Mouse (Mus musculus) liver, adult 2 months (tissue): Measurements from ENCODE around the gene Eng.

ENCODE experiments used
- CTCF ChIP-seq: fragments of 200-500 bp; IDR thresholded peaks from 2 replicates; pipeline ENCODE4 v1.5.1; 2011; ENCODE audit warnings: low read depth, low read length, control low read depth
- POLR2A ChIP-seq: fragments of 200-500 bp; IDR thresholded peaks from 2 replicates; pipeline ENCODE4 v1.6.1; 2011; ENCODE audit warnings: low read length, control low read depth; ENCODE audit not compliant: insufficient read depth; ENCODE audit errors: extremely low read depth

- TF ChIP-seq CTCF = no peak
- no peak for TF ChIP-seq POLR2A
Observed at GRCm38 (mm10) chr2:32596725-32597124, 49.7 kb upstream of the Eng start.
